Mouse (Mus musculus) olfactory bulb, adult 2 months (tissue): ENCODE data around the gene Tbc1d8b.

Experiments used
- CTCF ChIP-seq: fragments of 200-500 bp; IDR thresholded peaks from 2 replicates; pipeline ENCODE4 v1.5.1; 2012; ENCODE audit warnings: low read depth, mild to moderate bottlenecking, low read length, moderate library complexity; ENCODE audit not compliant: insufficient read depth
- POLR2A ChIP-seq: fragments of 200-500 bp; IDR thresholded peaks from 2 replicates; pipeline ENCODE4 v1.6.1; 2012; ENCODE audit warnings: mild to moderate bottlenecking, low read depth, low read length, moderate library complexity; ENCODE audit not compliant: insufficient read depth

DNA sequence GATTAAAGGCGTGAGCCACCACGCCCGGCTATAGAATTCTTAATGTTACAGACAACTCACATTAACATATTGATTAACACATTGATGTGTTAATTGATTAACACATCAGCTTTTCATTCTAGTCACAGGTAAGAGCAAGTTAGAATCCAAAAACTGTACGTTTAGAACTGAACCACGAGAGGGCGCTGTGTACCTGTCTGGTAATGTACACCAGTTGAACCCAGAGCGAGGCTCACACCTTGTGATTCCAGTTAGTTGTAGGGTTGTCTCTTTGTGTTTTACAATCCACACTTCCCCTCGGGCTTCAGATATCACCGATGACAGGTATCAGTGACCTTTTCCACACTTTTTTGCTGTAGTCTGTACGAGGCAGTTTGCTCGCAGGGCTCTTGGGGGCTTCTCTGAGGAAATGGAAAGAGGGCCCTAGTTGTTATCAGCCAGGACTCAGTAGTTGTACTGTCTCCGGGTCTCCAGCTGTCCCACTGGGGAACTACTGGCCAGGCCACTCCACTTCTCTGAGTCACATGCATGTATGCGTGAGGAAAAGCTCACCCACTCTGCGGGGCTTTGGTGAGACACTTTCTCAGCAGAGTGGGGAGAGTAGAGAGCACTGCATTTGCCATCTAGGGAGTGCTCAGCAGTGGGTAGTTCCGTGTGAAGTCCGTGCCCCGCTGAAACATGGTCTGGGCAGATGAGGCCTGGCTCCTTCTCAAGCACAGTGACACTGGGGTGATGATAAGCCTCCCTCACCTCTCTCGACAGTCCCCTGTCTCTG is 89.7 kb downstream of the Tbc1d8b start:
- TF ChIP-seq POLR2A = no peak
- TF ChIP-seq CTCF = no peak
